Mouse (Mus musculus) forebrain, embryonic 14.5 days (tissue): Measurements from ENCODE around the gene Vmn1r221. TPM values are rescaled to one million over a fixed set of nuclear protein-coding genes. Genes with fewer than 3 reads are reported as not detected.

Experiments
- ATAC-seq: fragments of 200-750 bp; cut with Nextera tagmentation; 2 replicates; pipeline ENCODE4 v1.8.0; 2017; ENCODE audit warnings: mild to moderate bottlenecking, moderate library complexity
- DNase-seq: peaks from one replicate; pipeline ENCODE4 v3.0.0-alpha.2; 2015; ENCODE audit warnings: low spot score
- H3K27ac ChIP-seq: fragments of 300-500 bp; sonication (generic); 2 replicates; pipeline ENCODE4 v1.5.1; 2014; ENCODE audit warnings: low read depth, mild to moderate bottlenecking, control low read depth, low read length, moderate library complexity
- H3K27me3 ChIP-seq: fragments of 300-500 bp; sonication (generic); replicated peaks from 2 replicates; pipeline ENCODE4 v1.6.1; 2014; ENCODE audit warnings: low read length, control low read depth, mixed read lengths; ENCODE audit not compliant: control insufficient read depth, insufficient read depth
- H3K36me3 ChIP-seq: fragments of 300-500 bp; sonication (generic); 2 replicates; pipeline ENCODE4 v1.6.1; 2014; ENCODE audit warnings: low read length, control low read depth; ENCODE audit not compliant: control insufficient read depth, insufficient read depth
- H3K4me1 ChIP-seq: fragments of 300-500 bp; sonication (generic); 2 replicates; pipeline ENCODE4 v1.6.1; 2014; ENCODE audit warnings: antibody characterized with exemption, low read length, control low read depth; ENCODE audit not compliant: control insufficient read depth, insufficient read depth
- H3K4me2 ChIP-seq: fragments of 300-500 bp; sonication (generic); 2 replicates; pipeline ENCODE4 v1.6.1; 2014; ENCODE audit warnings: mild to moderate bottlenecking, control low read depth, low read length
- H3K4me3 ChIP-seq: fragments of 300-500 bp; sonication (generic); 2 replicates; pipeline ENCODE4 v1.5.1; 2014; ENCODE audit warnings: low read depth, low read length, control low read depth
- H3K9ac ChIP-seq: fragments of 300-500 bp; sonication (generic); 2 replicates; pipeline ENCODE4 v1.6.1; 2014; ENCODE audit warnings: mild to moderate bottlenecking, low read length, control low read depth, moderate library complexity
- H3K9me3 ChIP-seq: fragments of 300-500 bp; sonication (generic); replicated peaks from 2 replicates; pipeline ENCODE4 v1.6.1; 2016; ENCODE audit warnings: low read length, control low read depth, mixed read lengths; ENCODE audit not compliant: control insufficient read depth
- WGBS: fragments of 180-500 bp; shearing (Covaris S2); extraction: QIAGEN DNeasy Blood & Tissue Kit; methylation state at CpG from one replicate; pipeline ENCODE4 v1.1.7; 2014; 5-methylcytosine and 5-hydroxymethylcytosine counted together
- polyA plus RNA-seq: library from polyadenylated mRNA; unstranded; fragments of >200 nt; fragmentation: Nextera tagmentation; extraction: Ambion mirVana; gene quantifications from 2 replicates; pipeline ENCODE4 v1.2.1, GENCODE M21; 2014

The Vmn1r221 gene
- polyA plus RNA-seq, 1 experiment from 2014 or later, result not detected

DNA sequence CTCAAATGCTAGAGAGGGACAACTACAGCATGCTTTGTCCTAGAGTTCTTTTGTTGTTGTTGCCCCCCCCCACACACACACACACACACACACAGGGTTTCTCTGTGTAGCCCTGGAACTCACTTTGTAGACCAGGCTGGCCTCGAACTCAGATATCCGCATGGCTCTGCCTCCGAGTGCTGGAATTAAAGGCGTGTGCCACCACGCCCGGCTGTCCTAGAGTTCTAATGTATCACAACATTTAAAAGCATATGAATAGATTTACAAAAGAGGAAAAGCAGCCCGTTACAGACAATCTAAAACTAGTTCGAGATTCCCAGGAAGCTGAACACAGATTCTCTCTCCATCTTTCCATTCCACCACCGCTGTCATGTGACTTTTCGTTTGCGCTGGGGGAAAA, 55.8 kb downstream of the Vmn1r221 start:
- H3K9me3 ChIP-seq, result no peaks in the 10 kb centered on the region
- H3K4me2 ChIP-seq, result peak overlapping the region; percentile 47
- ATAC-seq, result peak; percentile 44; the same call in 1 of the 2 replicates
- H3K4me1 ChIP-seq, result no peaks in the 10 kb centered on the region; the same call in 1 of the 2 replicates
- H3K4me3 ChIP-seq, result peak overlapping the region; percentile 29
- 22% methylated on average over 11 of the region's 11 CpGs for WGBS
- no peak overlapping the region for H3K27ac ChIP-seq
- H3K9ac ChIP-seq, result peak overlapping the region; percentile 38; the same call in 1 of the 2 replicates
- no peak for DNase-seq
- no peaks in the 10 kb centered on the region for H3K27me3 ChIP-seq
- H3K36me3 ChIP-seq, result no peaks in the 10 kb centered on the region

DNA sequence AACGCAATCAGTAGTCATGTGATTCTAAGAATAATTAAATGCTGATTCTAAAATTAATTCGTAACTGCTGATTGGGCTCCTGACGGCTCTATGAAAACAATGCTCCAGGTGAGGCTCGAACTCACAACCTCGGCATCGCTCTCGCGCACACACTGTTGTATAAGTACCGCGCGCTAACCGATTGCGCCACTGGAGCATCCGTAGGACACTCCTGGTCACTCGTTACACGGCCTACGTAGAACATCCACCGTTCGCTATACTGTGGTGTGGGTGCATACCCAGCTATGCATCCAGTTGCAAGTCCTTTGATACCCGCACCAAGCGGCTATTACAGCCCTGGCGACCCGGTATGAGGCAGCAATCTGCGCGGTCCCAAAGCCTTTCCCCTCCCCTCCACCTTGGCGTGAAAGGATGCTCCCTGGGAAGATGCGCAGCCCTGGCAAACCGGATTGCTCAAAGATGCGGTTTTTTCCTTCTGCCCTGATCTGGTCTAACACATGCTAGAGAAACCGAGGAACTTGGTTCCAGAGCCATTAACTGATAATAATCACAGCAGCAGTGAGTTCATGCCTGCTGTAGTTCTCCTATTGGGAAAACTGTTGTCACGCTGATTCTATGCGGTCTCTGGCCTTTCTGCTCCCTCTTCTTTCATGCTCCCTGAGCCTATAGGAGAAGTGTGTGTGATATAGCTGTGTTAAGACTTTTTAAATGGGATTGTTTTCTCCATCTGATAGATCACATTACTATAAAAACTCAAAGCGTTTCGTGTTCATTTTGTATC, 56.6 kb downstream of the Vmn1r221 start:
- Histone ChIP-seq H3K4me3 (peak overlapping the region; percentile 29), H3K27me3 (no peaks in the 10 kb centered on the region), H3K4me1 (no peaks in the 10 kb centered on the region; the same call in 1 of the 2 replicates), H3K27ac (no peak overlapping the region), H3K9ac (peak overlapping the region; percentile 38), H3K9me3 (no peaks in the 10 kb centered on the region), H3K36me3 (no peaks in the 10 kb centered on the region), H3K4me2 (peak overlapping the region; percentile 47)
- peak; percentile 90 for ATAC-seq
- WGBS, result 3% methylated on average over 34 of the region's 34 CpGs
- peak; percentile 62 for DNase-seq

Other genes starting within 250 kb of the Vmn1r221 start
- not detected in 2 replicates for gene Vmn1r213, start 206.5 kb upstream of the Vmn1r221 start, polyA plus RNA-seq
- gene Vmn1r214, start 183.7 kb upstream of the Vmn1r221 start, polyA plus RNA-seq, result not detected in 2 replicates
- gene Vmn1r215, start 146.1 kb upstream of the Vmn1r221 start, polyA plus RNA-seq, result not detected in 2 replicates
- not detected in 2 replicates for gene Vmn1r217, start 95.9 kb upstream of the Vmn1r221 start, polyA plus RNA-seq
- gene Vmn1r218, start 81.0 kb upstream of the Vmn1r221 start, polyA plus RNA-seq, result not detected in 2 replicates
- gene Vmn1r219, start 54.8 kb upstream of the Vmn1r221 start, polyA plus RNA-seq, result not detected in 2 replicates
- gene Vmn1r220, start 26.2 kb upstream of the Vmn1r221 start, polyA plus RNA-seq, result not detected in 2 replicates
- gene Vmn1r222, start 21.8 kb downstream of the Vmn1r221 start, polyA plus RNA-seq, result not detected in 2 replicates
- not detected in 2 replicates for gene Vmn1r223, start 33.0 kb downstream of the Vmn1r221 start, polyA plus RNA-seq
- gene Zfp322a, start 155.1 kb downstream of the Vmn1r221 start, polyA plus RNA-seq, result 49.6 and 59.5 TPM in 2 replicates
- 12.9 and 13.8 TPM in 2 replicates for gene Abt1, start 209.7 kb downstream of the Vmn1r221 start, polyA plus RNA-seq